Mouse (Mus musculus) adrenal gland, postnatal 4 days (tissue): ENCODE results near the gene Dscam. TPM values are rescaled to one million over a fixed set of nuclear protein-coding genes. Genes with fewer than 3 reads are reported as not detected.

Source experiments
- DNase-seq, 2 experiments: peaks; one replicate each; pipeline ENCODE4 v3.0.0; 2021 to 2022; ENCODE audit warnings: low spot score in 2 of 2, mixed read lengths in 2 of 2
- total RNA-seq, 2 experiments: library from RNA; stranded (reverse); gene quantifications; 2 replicates each; pipeline ENCODE4 v1.2.3; 2021

Dscam gene
- total RNA-seq, 2 experiments from 2014 or later: 0.56 to 0.71 TPM

GRCm38 (mm10) chr16:96795431-96795830, 375.1 kb downstream of the Dscam start:
- DNase-seq: peak in 1 of 2 experiments; percentile 24

- no peak for DNase-seq
These were observed 379.2 kb downstream of the Dscam start for GRCm38 (mm10) chr16:96791307-96791706.

GRCm38 (mm10) chr16:96788286-96788685, 382.3 kb downstream of the Dscam start:
- DNase-seq: no peak

- DNase-seq: no peak
These were observed 391.5 kb downstream of the Dscam start for GRCm38 (mm10) chr16:96779021-96779420.

- no peak for DNase-seq
These were observed 396.3 kb downstream of the Dscam start for GRCm38 (mm10) chr16:96774245-96774644.

- no peak for DNase-seq
These were observed 402.6 kb downstream of the Dscam start for GRCm38 (mm10) chr16:96767985-96768384.

GRCm38 (mm10) chr16:96767508-96767907, 403.0 kb downstream of the Dscam start:
- no peak for DNase-seq

- DNase-seq: no peak
These were observed 409.3 kb downstream of the Dscam start for GRCm38 (mm10) chr16:96761225-96761624.

GRCm38 (mm10) chr16:96759081-96759603, 411.4 kb downstream of the Dscam start:
- no peak for DNase-seq

GRCm38 (mm10) chr16:96758381-96758780, 412.2 kb downstream of the Dscam start:
- no peak for DNase-seq

GRCm38 (mm10) chr16:96757588-96758313, 412.8 kb downstream of the Dscam start:
- DNase-seq: no peak

- DNase-seq: no peak
These were observed 413.6 kb downstream of the Dscam start for GRCm38 (mm10) chr16:96756994-96757393.

- no peak for DNase-seq
These were observed 415.5 kb downstream of the Dscam start for GRCm38 (mm10) chr16:96754971-96755504.

- no peak for DNase-seq
These were observed 416.2 kb downstream of the Dscam start for GRCm38 (mm10) chr16:96754381-96754780.

- DNase-seq: no peak
These were observed 416.8 kb downstream of the Dscam start for GRCm38 (mm10) chr16:96753781-96754173.

GRCm38 (mm10) chr16:96753164-96753780, 417.3 kb downstream of the Dscam start:
- DNase-seq: no peak

- no peak for DNase-seq
These were observed 427.9 kb downstream of the Dscam start for GRCm38 (mm10) chr16:96742475-96743255.

- no peak for DNase-seq
These were observed 429.2 kb downstream of the Dscam start for GRCm38 (mm10) chr16:96741336-96741735.

- DNase-seq: no peak
These were observed 430.2 kb downstream of the Dscam start for GRCm38 (mm10) chr16:96740073-96741055.

- DNase-seq: no peak
These were observed 434.1 kb downstream of the Dscam start for GRCm38 (mm10) chr16:96736501-96736900.
